Comparison of ENCODE assay signal across 9 mouse cellular contexts in the genomic region with DNA sequence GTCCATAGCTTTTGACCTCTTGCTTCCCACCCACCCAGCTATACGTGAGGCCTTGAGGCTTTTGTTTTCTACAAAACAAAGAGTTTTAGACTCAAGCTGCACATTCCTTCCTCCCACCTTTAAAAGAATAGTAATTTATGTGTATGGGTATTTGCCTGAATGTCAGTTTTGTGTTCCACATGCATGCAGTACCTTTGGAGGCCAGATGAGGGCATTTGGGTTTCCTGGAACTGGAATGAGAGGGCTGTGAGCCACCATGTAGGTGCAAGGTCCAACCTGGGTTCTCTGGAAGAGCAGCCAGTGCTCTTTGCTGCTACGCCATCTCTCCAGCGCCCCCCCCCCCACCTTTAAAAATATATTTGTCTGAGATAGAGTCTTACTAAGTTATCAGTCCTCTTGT. TPM values are rescaled to one million over a fixed set of nuclear protein-coding genes. Genes with fewer than 3 reads are reported as not detected.
DNase-seq lines count a peak whose midpoint lies in the region; ATAC-seq and TF ChIP-seq lines count a peak whose summit lies in the region.
"Had no signal": no experiment of that assay in that cellular context is flagged by ENCODE, and none has a peak within 500 bp of the region (broad histone marks: within the 10 kb centered on the region; RNA-seq: fewer than 3 reads in every experiment).

No protein-coding gene starts in this region.

- peak; percentile 82 for TF ChIP-seq CTCF in E14TG2a.4 (conservative IDR thresholded peaks at IDR 0.05; ENCODE audit: low read length)

- no peak overlapping the region for H3K27ac ChIP-seq in kidney, embryonic 14.5 days (ENCODE audit: low read depth, low read length)
- H3K27ac ChIP-seq: limb, embryonic 12.5 days; midbrain, embryonic 15.5 days had no signal

- DNase-seq in kidney, adult 9 months = peak; percentile 33
- DNase-seq in 416B (ENCODE audit: low read depth) = peak; percentile 38
- DNase-seq in induced T-regulatory cell, adult 2 months (ENCODE audit: low read depth) = peak; percentile 39
- DNase-seq in left cerebral cortex, postnatal 4 days = no peak
- DNase-seq in left cerebral cortex, postnatal 36 days (ENCODE audit: low spot score in 2 of 2) = no peak

- no peaks in the 10 kb centered on the region for H3K27me3 ChIP-seq in kidney, embryonic 14.5 days (ENCODE audit: control insufficient read depth, insufficient read depth, low read length)
- no peaks in the 10 kb centered on the region for H3K27me3 ChIP-seq in E14TG2a.4 (ENCODE audit: insufficient read depth, low read length)
- H3K27me3 ChIP-seq: limb, embryonic 12.5 days; midbrain, embryonic 15.5 days had no signal

- H3K9me3 ChIP-seq in kidney, embryonic 14.5 days (ENCODE audit: control insufficient read depth, low read length) = no peaks in the 10 kb centered on the region
- H3K9me3 ChIP-seq in E14TG2a.4 (ENCODE audit: low read length) = no peaks in the 10 kb centered on the region
- H3K9me3 ChIP-seq: limb, embryonic 12.5 days; midbrain, embryonic 15.5 days had no signal

- H3K36me3 ChIP-seq in kidney, embryonic 14.5 days (ENCODE audit: control insufficient read depth, insufficient read depth, low read length) = peaks cover 19% of the 10 kb centered on the region; the same call in 1 of the 2 replicates
- H3K36me3 ChIP-seq in E14TG2a.4 (ENCODE audit: insufficient read depth, low read length) = peaks cover 61% of the 10 kb centered on the region

- ATAC-seq in kidney, embryonic 14.5 days (ENCODE audit: low FRiP score, low TSS enrichment) = no peak
- ATAC-seq: midbrain, embryonic 15.5 days had no signal

- WGBS in kidney, embryonic 14.5 days = 88% methylated on average over 3 of the region's 3 CpGs

- no peak overlapping the region for H3K4me2 ChIP-seq in kidney, embryonic 14.5 days (replicated peaks; ENCODE audit: low read depth, low read length)
- H3K4me2 ChIP-seq: limb, embryonic 12.5 days; midbrain, embryonic 15.5 days had no signal

- intact Hi-C loops in left cerebral cortex, postnatal 4 days (cut with DNase I) = no loop called here
- intact Hi-C loops in left cerebral cortex, postnatal 36 days (cut with DNase I) = no loop called here

- H3K9ac ChIP-seq in kidney, embryonic 14.5 days (ENCODE audit: low read depth, low read length) = no peak overlapping the region
- H3K9ac ChIP-seq: limb, embryonic 12.5 days; midbrain, embryonic 15.5 days had no signal

- H3K4me1 ChIP-seq in kidney, embryonic 14.5 days (ENCODE audit: control insufficient read depth, insufficient read depth, low read length) = no peaks in the 10 kb centered on the region
- peaks cover 24% of the 10 kb centered on the region for H3K4me1 ChIP-seq in E14TG2a.4 (replicated peaks; ENCODE audit: low read depth, low read length)
- H3K4me1 ChIP-seq: limb, embryonic 12.5 days had no signal

- H3K4me3 ChIP-seq in kidney, embryonic 14.5 days (ENCODE audit: low read length) = no peak overlapping the region
- no peak overlapping the region for H3K4me3 ChIP-seq in E14TG2a.4 (replicated peaks; ENCODE audit: low read length)
- H3K4me3 ChIP-seq: limb, embryonic 12.5 days; midbrain, embryonic 15.5 days had no signal

RNA-seq across cellular contexts. Expression of gene Tdp1, which starts 36.7 kb away (rescaled TPM):
- 48.8 and 70.4 TPM in 2 replicates for polyA plus RNA-seq in kidney, embryonic 14.5 days (2014; fragmentation: Nextera tagmentation; extraction: Ambion mirVana)
- total RNA-seq in left cerebral cortex, postnatal 4 days (2021) = 10 to 100 TPM; 42.9 to 45.8 TPM
- 10 to 100 TPM; 19.5 to 29.9 TPM for total RNA-seq in left cerebral cortex, postnatal 36 days (2021)

RNA-seq across cellular contexts. Expression of gene Efcab11, which starts 36.8 kb away (rescaled TPM):
- polyA plus RNA-seq in kidney, embryonic 14.5 days (2014; fragmentation: Nextera tagmentation; extraction: Ambion mirVana) = 12.8 and 14.9 TPM in 2 replicates
- 1 to 10 TPM; 1.2 to 1.9 TPM for total RNA-seq in left cerebral cortex, postnatal 4 days (2021)
- under 1 TPM; 0.32 to 0.41 TPM for total RNA-seq in left cerebral cortex, postnatal 36 days (2021)

RNA-seq across cellular contexts. Expression of gene Kcnk13, which starts 43.3 kb away (rescaled TPM):
- polyA plus RNA-seq in kidney, embryonic 14.5 days (2014; fragmentation: Nextera tagmentation; extraction: Ambion mirVana) = 0.14 and 0.15 TPM in 2 replicates
- total RNA-seq in left cerebral cortex, postnatal 4 days (2021) = 1 to 10 TPM; 1.5 to 2.0 TPM
- total RNA-seq in left cerebral cortex, postnatal 36 days (2021) = 1 to 10 TPM; 7.5 to 8.2 TPM

Comparison
In these comparisons a context has a peak if more than half of its experiments do, and no peak if none do; other contexts are left out.
1. DNase-seq: peak in kidney, adult 9 months (single experiment), 416B (single experiment) and induced T-regulatory cell, adult 2 months (single experiment); none in left cerebral cortex, postnatal 4 days (single experiment) and left cerebral cortex, postnatal 36 days (0 of 2).